Mouse (Mus musculus): ENCODE measurements around the gene Mov10.
"Not testable (repeated sequence)": the region's sequence is repeated elsewhere in the genome, so short reads cannot be mapped to it uniquely, and the experiment has no call there.

The Mov10 gene

DNA sequence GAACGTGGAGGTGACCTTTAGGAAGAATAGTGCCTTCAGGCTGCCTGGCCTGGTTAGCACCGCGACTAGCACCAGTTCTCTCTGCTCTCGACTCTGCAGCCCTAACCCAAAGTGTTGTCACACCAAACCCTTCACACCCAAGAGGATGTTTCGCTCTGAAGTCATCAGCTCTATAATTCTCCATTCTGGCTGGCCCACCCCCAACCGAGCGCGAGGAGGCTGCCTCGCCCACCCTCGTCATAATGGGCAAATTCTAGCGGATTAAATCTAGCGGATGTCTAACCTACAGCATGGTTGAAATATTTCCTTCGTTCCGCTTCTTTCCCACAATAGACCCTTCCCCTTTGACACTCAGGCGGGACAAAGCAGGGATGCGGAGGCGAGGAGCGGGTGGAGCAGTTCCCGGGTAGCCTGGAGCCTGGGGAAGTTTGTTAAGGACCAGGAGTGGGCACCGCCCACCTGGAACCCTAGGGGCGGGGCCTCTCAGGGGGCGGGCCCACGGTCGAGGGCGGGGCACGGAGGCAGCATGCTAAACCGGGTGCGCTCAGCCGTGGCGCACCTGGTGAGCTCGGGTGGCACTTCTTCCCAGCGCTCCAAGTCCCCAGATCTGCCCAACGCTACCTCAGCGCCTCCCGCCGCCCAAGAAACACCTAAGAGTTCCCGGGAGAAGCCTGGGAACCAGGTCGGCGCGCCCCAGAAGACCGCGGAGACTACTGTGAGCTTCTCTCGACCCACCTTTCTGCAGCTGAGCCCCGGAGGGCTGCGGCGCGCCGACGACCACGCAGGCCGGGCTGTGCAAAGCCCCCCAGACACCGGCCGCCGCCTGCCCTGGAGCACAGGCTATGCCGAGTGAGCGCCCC, 37.6 kb downstream of the Mov10 start, which contains the start of gene Ppm1j:
TSS of gene Ppm1j (plus strand) at position 496 of the 860 bp plus-strand sequence.
- no peak for DNase-seq (ENCODE audit: low read depth, low spot score)

DNA sequence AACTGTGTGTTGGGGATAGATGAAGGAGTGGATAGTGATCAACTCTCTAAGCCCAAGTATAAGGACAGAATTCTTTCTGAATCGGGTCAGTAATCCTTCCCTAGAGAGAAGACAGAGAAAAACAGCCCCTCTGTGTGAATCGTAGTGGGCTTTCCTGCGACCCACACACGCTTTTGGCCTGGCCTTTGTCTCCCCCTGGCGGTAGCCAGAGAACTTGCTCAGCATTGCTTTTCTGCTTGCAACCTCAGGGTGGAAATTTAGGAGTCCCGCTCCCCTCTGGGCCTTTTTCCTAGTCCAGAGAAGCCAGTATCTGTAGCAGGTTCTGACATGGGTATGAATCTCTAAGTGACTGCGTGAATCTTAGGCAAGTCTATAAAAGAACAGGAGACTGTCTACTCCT, 38.4 kb downstream of the Mov10 start:
- DNase-seq (ENCODE audit: low read depth, low spot score) = no peak

DNA sequence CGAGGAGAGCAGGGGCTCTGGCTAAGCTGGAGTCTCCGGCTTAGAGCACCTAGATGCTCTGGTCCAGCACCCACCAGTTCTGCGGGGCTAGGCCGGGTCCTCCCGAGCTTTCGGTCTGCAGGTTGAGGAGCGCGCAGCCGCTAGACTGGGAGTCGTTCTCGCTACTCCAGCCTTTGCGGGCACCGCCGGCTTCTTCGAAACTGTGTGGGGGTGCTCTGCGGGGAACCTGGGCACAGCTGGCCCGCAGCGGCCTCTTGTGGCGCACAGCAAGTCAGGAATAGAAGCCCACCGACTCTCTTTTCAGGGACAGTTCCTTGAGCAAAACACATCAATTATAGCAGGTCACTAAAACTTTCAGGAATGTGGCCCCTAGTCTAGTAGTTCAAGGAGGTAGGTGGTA, 41.0 kb downstream of the Mov10 start:
- no peak for DNase-seq (ENCODE audit: low read depth, low spot score)

DNA sequence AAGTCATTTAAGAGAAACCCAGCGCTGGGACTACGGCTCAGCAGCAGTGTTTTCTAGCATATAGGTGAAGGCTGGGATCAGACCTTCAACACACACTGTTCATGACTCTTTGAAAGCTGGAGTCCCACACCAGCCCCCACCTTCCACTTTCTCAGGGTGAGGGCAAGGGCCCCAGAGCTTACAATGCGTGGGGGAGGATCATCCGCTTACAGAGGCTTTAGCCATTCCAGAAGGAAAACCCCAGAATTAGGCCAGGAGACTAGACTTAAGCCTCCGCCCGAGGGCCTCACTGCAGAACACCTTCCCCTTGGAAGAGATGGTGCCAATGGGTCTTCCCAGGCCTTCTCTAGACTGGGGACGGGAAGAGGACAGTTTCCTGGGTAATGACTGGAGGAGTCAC, 45.1 kb downstream of the Mov10 start:
- DNase-seq (ENCODE audit: low read depth, low spot score) = no peak

DNA sequence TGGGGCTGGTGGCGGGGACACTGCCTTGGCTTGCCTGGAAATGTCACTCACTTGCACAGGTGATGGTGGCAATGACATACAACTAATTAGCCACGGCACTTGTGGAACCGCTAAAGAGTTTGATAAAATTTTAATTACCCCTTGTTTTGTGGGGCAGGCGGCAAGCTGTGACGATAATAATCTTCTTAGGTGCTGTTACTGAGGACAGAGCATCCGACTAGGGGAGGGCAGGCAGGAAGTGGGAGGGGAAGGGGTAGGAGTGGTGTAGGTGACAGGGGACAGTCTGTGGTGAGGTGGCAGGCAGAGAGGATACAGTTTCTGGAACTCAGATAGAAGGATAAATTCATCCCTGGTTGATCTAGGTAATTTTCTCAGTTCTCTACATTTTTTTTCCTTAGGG, 46.9 kb downstream of the Mov10 start:
- DNase-seq (ENCODE audit: low read depth, low spot score) = no peak

DNA sequence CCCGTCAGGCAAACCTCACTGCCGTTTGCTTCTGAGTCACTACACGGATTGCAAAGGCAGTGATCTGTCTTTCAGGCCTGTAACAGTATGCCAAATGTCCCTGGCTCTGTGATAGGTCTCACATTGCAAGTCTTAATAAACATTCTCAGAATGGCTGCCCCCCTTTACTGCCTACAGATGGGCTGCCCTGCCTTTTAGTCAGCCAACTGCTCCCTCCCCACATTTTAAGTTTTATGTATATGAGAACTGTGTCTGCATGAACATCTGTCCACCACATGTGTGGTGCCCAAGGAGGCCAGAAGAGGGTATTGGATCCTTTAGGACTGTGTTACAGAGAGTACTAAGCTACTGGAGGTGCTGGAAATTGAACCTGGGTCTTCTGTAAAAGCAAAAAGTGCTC, 47.4 kb downstream of the Mov10 start:
- no peak for DNase-seq (ENCODE audit: low read depth, low spot score)

DNA sequence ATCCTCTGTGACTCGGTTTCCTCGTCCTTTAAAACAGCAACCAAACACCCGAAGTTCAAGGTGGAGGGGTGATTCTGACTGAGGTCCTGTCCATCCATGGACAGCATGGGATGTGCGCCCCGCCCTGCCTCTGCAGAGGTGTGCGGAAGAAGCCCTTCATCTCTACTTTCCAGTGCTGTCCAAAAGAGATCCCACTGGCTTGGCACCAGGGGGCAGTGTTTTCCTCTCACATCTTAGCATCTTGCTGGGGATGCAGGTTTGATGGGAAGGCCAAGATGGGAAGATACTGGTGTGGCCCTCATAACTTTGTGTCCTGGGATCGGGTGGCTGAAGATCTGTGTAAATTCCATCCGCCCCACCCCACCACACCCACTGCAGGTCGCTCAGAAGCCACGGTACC, 48.3 kb downstream of the Mov10 start:
- no peak for DNase-seq (ENCODE audit: low read depth, low spot score)

DNA sequence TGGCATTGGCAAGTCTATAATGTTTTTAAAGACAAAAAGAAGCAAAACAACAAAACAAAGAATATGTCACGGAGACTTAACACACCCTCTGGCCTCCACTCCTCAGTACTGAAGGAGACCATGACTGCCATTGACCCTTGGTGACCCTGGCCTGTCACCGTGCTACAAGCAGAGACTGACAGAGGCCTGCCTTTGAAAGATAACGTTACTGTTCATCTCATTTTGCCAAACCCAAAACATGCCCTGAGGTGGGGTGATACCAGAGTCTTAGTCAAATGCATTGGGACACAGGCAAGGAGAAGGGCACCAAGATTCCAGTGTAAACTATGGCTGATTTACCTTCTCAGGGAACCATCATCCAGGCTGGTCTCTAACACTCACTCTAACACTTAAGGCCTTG, 49.2 kb downstream of the Mov10 start:
- DNase-seq (ENCODE audit: low read depth, low spot score) = no peak

DNA sequence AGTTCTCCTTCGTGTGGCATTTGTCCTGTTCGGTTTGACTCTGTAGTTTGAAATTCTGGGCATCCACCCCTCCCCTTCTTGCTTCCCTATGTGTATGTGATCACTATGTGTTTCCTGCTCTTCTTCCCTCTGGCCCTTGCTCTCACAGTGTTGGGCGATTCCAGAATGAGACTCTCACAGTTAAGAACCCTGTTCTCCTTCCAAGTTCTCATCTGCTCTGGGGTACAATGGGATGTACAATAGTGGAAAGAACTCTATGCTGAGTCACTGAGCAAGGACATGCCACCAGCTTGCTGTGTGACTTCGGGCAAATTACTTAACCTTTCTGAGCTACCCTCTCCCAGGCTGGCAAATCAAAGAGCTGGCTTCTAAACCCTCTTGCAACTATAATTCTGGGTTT, 50.6 kb downstream of the Mov10 start:
- DNase-seq (ENCODE audit: low read depth, low spot score) = no peak

DNA sequence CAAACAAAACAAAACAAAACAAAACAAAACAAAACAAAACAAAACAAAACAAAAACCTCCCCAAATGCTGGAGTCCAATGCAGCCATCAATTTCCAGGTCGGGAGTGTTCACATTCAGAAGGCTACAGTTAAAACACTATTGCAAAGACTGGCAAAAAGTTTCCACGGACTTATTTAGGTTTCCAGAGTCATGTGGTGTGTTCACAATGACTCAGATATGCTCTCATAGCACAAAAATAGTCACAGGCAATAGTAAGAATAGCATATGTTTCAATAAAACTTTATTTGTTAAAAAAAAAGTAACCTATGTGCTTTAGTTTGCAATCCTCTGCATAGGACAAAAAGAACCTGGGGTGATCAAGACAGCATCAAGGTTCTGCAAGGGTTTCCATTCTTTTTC, 51.2 kb downstream of the Mov10 start:
- DNase-seq (ENCODE audit: low read depth, low spot score) = no peak

DNA sequence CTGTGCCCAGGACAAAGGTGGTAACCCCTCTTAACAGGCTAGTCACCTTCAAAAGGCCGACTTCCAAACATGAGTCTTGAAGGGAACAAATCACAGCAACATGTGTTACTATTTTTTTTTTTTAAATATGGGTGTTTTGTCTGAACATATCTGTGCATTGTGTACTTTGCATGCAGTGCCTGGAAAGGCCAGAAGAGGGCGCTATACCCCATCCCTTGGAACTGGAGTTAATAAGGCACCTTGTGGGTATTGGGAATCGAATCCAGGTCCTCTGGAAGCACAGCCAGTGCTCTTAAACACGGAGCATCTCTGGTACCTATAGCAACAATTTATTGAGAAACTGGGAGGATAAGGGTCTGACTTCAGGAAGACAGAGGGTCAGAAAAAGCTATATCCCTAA, 53.3 kb downstream of the Mov10 start:
- no peak for DNase-seq (ENCODE audit: low read depth, low spot score)

DNA sequence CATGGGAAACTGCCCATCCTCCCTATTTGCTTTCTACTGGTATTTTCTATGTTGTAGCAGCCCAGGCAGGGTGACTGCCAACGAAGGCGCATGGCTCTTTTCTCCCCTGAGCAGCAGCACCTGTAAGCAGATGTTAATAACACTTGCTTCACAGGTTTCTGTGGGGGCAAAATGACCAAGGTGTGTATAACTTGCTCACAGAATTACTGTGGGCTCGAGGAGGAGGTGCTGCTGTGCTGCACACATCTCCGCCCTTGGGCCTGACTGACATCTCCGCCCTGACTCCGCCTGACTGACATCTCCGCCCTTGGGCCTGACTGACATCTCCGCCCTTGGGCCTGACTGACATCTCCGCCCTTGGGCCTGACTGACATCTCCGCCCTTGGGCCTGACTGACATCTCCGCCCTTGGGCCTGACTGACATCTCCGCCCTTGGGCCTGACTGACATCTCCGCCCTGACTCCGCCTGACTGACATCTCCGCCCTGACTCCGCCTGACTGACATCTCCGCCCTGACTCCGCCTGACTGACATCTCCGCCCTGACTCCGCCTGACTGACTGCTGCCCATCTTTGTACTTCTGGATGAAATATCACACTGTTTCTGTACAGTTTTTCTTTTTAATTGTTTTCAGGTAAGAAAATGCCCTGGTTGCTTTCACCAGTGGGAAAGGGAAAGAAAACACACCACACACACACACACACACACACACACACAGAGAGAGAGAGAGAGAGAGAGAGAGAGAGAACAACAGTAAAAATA, 56.1 kb downstream of the Mov10 start:
- not testable (repeated sequence) for DNase-seq (ENCODE audit: low read depth, low spot score)

DNA sequence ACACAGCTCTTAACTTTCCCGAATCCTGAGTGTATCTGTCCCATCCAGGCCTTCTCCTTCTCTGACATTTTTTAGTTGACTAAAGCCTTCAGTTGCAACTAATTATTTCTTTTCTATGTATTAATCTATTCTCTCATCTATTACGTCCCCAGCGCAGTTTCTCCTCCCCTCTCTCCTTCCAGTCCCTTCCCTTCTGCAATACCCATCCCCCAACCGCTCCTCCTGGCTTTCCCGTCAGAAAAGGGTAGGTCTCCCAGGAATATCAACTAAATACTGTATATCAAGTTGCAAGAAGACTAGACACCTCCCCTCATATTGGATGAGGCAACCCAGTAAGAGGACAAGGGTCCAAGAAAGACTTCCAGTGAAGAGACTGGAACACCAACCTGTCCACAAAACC, 59.5 kb downstream of the Mov10 start:
- no peak for DNase-seq (ENCODE audit: low read depth, low spot score)

DNA sequence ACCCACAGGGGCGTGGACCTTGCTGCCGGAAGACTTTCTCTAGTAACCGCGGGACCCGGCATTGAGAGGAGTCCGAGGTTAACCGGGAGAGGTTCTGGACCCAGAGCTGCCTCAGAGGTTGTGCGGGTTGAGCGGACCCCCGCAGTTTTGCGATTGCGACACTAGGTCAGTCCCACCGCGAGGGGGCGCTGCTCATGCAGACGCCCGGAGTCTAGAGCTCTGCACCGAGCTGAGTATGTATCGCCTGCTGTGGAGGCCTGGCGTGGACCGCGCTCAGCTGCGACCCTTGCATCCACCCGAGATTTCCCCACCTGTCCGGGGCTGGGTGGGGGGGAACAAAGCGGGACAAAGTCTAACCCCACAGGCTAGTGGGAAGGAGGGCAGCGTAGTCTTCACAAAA, 60.0 kb downstream of the Mov10 start:
- DNase-seq (ENCODE audit: low read depth, low spot score) = peak; percentile 80

DNA sequence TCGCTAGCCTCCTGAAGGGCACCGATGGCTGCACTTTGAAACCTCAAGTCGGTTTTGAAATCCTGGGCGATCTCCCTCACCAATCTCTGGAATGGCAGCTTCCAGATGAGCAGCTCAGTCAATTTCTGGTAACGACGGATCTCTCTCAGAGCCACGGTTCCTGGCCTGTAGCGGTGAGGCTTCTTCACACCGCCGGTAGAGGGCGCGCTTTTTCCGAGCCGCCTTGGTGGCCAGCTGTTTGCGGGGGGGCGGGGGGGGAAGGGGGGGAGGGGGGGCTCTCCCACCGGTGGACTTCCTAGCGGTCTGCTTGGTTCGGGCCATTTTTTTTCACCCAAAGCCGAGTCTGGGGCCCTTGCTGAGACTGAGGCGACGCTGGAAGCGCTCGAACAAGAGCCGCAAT, 65.5 kb downstream of the Mov10 start:
- DNase-seq (ENCODE audit: low read depth, low spot score) = not testable (repeated sequence)

Data from embryo, embryonic 11.5 days (tissue).